Mouse (Mus musculus) spleen, adult 2 months (tissue): ENCODE measurements around the gene Plcb1.

Source experiments
- CTCF ChIP-seq: fragments of 200-500 bp; IDR thresholded peaks from 2 replicates; pipeline ENCODE4 v1.5.1; 2011; ENCODE audit warnings: mild to moderate bottlenecking, inconsistent platforms; ENCODE audit not compliant: insufficient read depth, insufficient read length, insufficient replicate concordance; ENCODE audit errors: extremely low read depth
- POLR2A ChIP-seq: fragments of 200-500 bp; IDR thresholded peaks from 2 replicates; pipeline ENCODE4 v1.6.1; 2011; ENCODE audit warnings: low read depth, low read length, inconsistent platforms

DNA sequence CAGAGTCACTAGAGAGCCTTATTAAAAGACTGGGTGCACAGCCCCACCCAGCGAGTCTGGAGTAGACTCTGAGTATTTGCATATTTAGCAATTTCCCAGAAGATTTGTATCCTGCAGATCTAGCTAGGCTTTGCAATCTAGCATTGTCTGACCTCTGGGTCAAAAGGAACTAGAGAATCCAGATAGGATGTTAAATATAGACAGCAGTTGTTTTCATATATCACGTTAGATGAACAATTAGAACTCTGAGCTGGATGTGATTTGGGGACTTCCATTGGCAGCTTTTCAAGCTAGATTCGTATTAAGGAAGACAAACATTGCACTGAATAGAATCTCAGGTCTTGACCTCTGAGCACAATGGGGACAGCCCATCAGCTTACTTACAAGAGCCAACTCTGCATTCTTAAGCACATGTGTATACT lies 439.7 kb downstream of the Plcb1 start:
- TF ChIP-seq CTCF (no peak), POLR2A (no peak)
